Mouse (Mus musculus) urinary bladder, postnatal 0 days (tissue): ENCODE results near the gene Capza3. TPM values are rescaled to one million over a fixed set of nuclear protein-coding genes. Genes with fewer than 3 reads are reported as not detected.

Source experiments
- polyA plus RNA-seq: library from polyadenylated mRNA; unstranded; fragments of >200 nt; fragmentation: Nextera tagmentation; extraction: Ambion mirVana; gene quantifications from 2 replicates; pipeline ENCODE4 v1.2.1, GENCODE M21; 2015

The Capza3 gene
- not detected in 2 replicates for polyA plus RNA-seq

DNA sequence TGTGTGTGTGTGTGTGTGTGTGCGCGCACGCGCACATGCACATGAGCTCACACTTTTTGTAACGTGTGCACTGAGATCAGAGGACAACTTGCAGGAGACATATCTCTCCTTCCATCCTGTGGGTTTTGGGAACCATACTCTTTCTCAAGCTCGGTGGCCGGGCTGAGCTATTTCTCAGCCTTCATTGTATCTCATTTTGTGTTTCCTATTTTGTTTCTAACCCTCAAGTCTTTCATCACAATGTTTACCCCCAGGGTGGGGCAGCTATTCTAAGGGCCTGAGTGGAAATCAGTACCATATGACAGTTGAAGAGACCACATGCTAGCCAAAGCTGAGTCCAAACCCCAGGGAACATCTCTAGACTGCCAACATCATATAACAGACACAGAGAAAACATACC is at the start of gene Capza3:
Capza3 (plus strand) TSS at position 301 of the 400 bp plus-strand sequence.

DNA sequence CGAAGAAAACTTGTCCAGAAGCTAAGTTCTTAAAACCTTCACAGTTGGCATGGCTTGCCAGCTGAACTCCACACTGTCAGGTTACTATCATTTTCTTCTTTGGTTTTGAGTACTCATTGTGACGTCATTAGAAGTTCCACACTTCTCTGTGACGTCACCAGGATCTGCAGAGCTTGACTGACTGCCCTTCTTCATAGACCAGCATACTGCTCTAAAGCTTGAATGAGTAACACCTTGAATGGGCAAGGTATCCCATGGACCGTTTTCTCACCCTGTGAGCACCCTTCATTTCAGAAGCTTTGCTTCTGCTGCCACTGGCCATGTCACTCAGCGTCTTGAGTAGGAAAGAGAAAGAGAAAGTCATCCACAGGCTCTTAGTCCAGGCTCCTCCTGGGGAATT is 305 bp downstream of the Capza3 start, which contains the start of gene Plcz1:
Plcz1 (minus strand) TSS at position 101 of the 400 bp plus-strand sequence.

Other genes with a start within 250 kb of the Capza3 start
- gene Plcz1, start 205 bp downstream of the Capza3 start, polyA plus RNA-seq, result not detected in 2 replicates